Mouse (Mus musculus) neural tube, embryonic 15.5 days (tissue): Measurements from ENCODE around the gene Tma16. TPM values are rescaled to one million over a fixed set of nuclear protein-coding genes. Genes with fewer than 3 reads are reported as not detected.

Source experiments
- ATAC-seq: fragments of 200-750 bp; cut with Nextera tagmentation; 2 replicates; pipeline ENCODE4 v1.8.0; 2017; ENCODE audit warnings: mild to moderate bottlenecking, moderate TSS enrichment, moderate library complexity; ENCODE audit not compliant: low FRiP score
- H3K27ac ChIP-seq: fragments of 300-500 bp; sonication (generic); replicated peaks from 2 replicates; pipeline ENCODE4 v1.5.1; 2015; ENCODE audit warnings: mild to moderate bottlenecking, inconsistent platforms
- H3K27me3 ChIP-seq: fragments of 300-500 bp; sonication (generic); replicated peaks from 2 replicates; pipeline ENCODE4 v1.6.1; 2015; ENCODE audit warnings: inconsistent platforms
- H3K36me3 ChIP-seq: fragments of 300-500 bp; sonication (generic); 2 replicates; pipeline ENCODE4 v1.6.1; 2015; ENCODE audit warnings: inconsistent platforms
- H3K4me1 ChIP-seq: fragments of 300-500 bp; sonication (generic); 2 replicates; pipeline ENCODE4 v1.6.1; 2015; ENCODE audit warnings: inconsistent platforms
- H3K4me2 ChIP-seq: fragments of 300-500 bp; sonication (generic); 2 replicates; pipeline ENCODE4 v1.6.1; 2015; ENCODE audit warnings: inconsistent platforms, mild to moderate bottlenecking, moderate library complexity
- H3K4me3 ChIP-seq: fragments of 300-500 bp; sonication (generic); replicated peaks from 2 replicates; pipeline ENCODE4 v1.5.1; 2015; ENCODE audit warnings: mild to moderate bottlenecking, inconsistent platforms
- H3K9ac ChIP-seq: fragments of 300-500 bp; sonication (generic); replicated peaks from 2 replicates; pipeline ENCODE4 v1.6.1; 2015; ENCODE audit warnings: mild to moderate bottlenecking, inconsistent platforms
- H3K9me3 ChIP-seq: fragments of 300-500 bp; sonication (generic); replicated peaks from 2 replicates; pipeline ENCODE4 v1.6.1; 2016; ENCODE audit warnings: inconsistent platforms
- WGBS: fragments of 180-500 bp; shearing (Covaris S2); methylation state at CpG from one replicate; pipeline ENCODE4 v1.1.7; 2015; ENCODE audit warnings: mixed read lengths; 5-methylcytosine and 5-hydroxymethylcytosine counted together
- polyA plus RNA-seq: library from polyadenylated mRNA; unstranded; fragments of >200 nt; fragmentation: Nextera tagmentation; extraction: Ambion mirVana; gene quantifications from 2 replicates; pipeline ENCODE4 v1.2.1, GENCODE M21; 2015

Tma16 gene
- polyA plus RNA-seq, 1 experiment from 2014 or later: 10.8 TPM

DNA sequence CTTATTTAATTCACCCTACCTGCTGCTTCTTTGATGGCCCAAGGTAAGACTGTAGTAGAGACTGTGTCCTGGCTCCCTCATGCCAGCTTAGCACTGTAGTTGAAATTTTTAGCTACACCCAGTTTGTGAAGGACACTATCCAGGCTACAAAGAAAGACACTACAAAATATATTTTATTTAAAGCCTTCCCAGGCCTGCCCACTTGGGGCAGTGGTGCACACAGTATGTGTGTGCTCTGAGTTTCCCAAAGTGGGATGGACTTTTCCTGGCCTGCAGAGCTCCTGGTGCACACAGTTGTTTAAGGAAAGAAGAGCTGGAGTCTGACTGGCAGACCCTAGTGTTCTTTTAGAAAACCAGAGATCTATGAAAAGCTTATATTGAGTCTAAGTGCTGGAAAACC is 29.3 kb downstream of the Tma16 start:
- H3K36me3 ChIP-seq: no peaks in the 10 kb centered on the region
- no peaks in the 10 kb centered on the region for H3K4me1 ChIP-seq
- no peaks in the 10 kb centered on the region for H3K9me3 ChIP-seq
- no peak overlapping the region for H3K4me3 ChIP-seq
- H3K9ac ChIP-seq: no peak overlapping the region
- no peaks in the 10 kb centered on the region for H3K27me3 ChIP-seq
- no peak overlapping the region for H3K27ac ChIP-seq
- ATAC-seq: no peak
- H3K4me2 ChIP-seq: no peak overlapping the region

DNA sequence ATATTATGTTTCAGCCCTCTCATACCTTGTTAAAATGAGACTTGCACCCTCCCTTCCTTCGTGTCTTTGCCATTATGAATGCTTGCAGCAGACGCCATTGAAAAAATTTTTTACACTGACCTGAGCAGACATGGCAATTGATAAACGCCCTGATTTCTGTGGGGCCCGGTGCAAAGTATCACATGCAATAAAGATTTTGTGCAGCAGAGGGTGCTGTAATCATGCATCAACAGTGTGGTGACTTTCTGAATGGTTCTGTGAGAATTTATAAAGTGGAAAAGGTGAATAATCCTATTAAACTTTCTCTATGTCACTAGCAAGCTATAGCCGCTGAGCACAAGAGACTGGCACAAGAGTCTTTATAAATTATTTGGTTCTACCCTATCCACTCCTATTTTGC is 35.6 kb downstream of the Tma16 start:
- ATAC-seq: no peak
- H3K4me1 ChIP-seq: no peaks in the 10 kb centered on the region
- no peak overlapping the region for H3K9ac ChIP-seq
- no peak overlapping the region for H3K4me3 ChIP-seq
- no peak overlapping the region for H3K4me2 ChIP-seq
- no peaks in the 10 kb centered on the region for H3K36me3 ChIP-seq
- H3K27me3 ChIP-seq: no peaks in the 10 kb centered on the region
- H3K9me3 ChIP-seq: no peaks in the 10 kb centered on the region
- no peak overlapping the region for H3K27ac ChIP-seq
- 30% methylated on average over 5 of the region's 5 CpGs for WGBS

DNA sequence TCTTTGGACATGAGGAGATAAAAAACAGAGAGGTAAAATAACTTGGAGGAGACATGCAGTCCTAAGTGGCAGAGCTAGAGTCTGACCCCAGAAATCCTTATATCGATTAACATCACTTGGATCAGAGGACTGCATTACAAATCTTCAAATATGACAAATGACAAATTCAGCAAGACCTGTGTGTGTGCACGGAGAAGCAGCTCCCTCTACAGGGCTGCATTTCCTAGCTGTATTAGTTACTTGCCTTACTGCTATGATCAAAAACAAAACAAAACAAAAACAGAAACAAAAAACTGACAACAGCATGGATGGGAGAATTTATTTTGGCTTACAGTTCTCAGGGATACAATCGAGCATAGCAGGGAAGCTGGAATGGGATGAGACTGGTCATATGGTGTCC is 41.0 kb downstream of the Tma16 start:
- Histone ChIP-seq H3K4me1 (no peaks in the 10 kb centered on the region), H3K36me3 (no peaks in the 10 kb centered on the region), H3K4me2 (no peak overlapping the region), H3K4me3 (no peak overlapping the region), H3K27ac (no peak overlapping the region), H3K9me3 (no peaks in the 10 kb centered on the region), H3K9ac (no peak overlapping the region), H3K27me3 (no peaks in the 10 kb centered on the region)
- 76% methylated on average over 3 of the region's 3 CpGs for WGBS
- no peak for ATAC-seq

DNA sequence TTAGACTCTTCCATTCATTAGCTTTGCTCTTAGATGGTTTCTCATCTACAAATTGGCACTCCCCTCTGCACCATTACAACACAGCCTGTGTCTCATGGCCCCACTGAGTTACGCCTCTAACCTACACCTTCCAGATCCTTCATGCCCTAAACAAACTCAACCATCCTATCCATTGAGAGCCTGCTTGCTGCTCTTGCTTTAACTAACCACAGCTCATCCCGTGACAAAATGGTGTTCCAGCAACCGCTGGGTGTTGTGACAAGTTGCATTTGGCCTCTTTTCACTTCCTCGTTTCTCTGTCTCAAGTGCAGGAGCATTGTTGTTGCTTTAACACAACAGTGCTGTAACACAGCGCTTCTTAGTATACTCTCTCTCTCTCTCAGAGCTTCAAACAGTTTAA is 42.2 kb downstream of the Tma16 start:
- no peaks in the 10 kb centered on the region for H3K27me3 ChIP-seq
- no peaks in the 10 kb centered on the region for H3K4me1 ChIP-seq
- no peaks in the 10 kb centered on the region for H3K36me3 ChIP-seq
- H3K4me2 ChIP-seq: no peak overlapping the region
- no peak for ATAC-seq
- H3K9me3 ChIP-seq: no peaks in the 10 kb centered on the region
- WGBS: 84% methylated on average over 5 of the region's 5 CpGs
- no peak overlapping the region for H3K9ac ChIP-seq
- H3K4me3 ChIP-seq: no peak overlapping the region
- H3K27ac ChIP-seq: no peak overlapping the region

DNA sequence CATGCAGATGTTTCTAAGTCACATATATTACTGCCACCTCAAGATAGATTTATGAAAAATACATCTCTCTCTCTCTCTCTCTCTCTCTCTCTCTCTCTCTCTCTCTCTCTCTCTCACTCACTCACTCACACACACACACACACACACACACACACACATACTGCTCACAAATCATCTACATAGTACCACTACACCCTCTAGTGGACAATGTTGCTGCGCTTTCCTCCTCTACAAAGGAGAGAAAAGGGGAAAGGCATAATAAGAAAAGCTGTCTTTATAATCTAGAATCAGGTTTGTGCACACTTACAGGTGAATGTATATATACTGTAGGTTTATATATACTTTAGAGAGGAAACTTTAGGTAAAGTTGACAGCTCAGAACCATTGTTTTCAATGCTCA is 43.6 kb downstream of the Tma16 start:
- no peak overlapping the region for H3K4me2 ChIP-seq
- no peaks in the 10 kb centered on the region for H3K36me3 ChIP-seq
- H3K4me1 ChIP-seq: no peaks in the 10 kb centered on the region
- ATAC-seq: no peak
- H3K27me3 ChIP-seq: no peaks in the 10 kb centered on the region
- H3K27ac ChIP-seq: no peak overlapping the region
- no peak overlapping the region for H3K4me3 ChIP-seq
- WGBS: 50% methylated on average over 1 of the region's 1 CpGs
- H3K9ac ChIP-seq: no peak overlapping the region
- no peaks in the 10 kb centered on the region for H3K9me3 ChIP-seq

DNA sequence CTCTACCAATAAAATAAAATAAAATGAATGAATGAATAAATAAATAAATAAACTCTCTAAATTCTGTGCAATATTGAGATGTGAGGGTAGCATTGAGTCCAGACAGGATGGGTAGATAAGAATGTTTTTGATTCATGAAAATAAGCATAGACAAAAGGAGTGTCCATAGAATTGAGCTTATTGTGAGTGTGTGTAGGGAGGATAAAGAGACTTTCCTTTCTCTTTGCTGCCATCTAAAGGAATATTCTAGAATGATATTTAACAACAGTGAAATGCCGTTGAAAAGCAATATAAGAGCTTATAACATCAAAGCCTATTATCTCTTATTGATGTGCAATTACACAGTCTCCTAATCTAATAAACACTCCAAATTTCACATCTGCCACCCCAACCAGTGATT is 45.2 kb downstream of the Tma16 start:
- H3K9me3 ChIP-seq: no peaks in the 10 kb centered on the region
- no peak overlapping the region for H3K4me2 ChIP-seq
- H3K9ac ChIP-seq: no peak overlapping the region
- H3K27ac ChIP-seq: no peak overlapping the region
- no peaks in the 10 kb centered on the region for H3K27me3 ChIP-seq
- H3K4me1 ChIP-seq: no peaks in the 10 kb centered on the region
- no peaks in the 10 kb centered on the region for H3K36me3 ChIP-seq
- no peak overlapping the region for H3K4me3 ChIP-seq
- WGBS: 3% methylated on average over 1 of the region's 1 CpGs
- peak; percentile 79 for ATAC-seq

DNA sequence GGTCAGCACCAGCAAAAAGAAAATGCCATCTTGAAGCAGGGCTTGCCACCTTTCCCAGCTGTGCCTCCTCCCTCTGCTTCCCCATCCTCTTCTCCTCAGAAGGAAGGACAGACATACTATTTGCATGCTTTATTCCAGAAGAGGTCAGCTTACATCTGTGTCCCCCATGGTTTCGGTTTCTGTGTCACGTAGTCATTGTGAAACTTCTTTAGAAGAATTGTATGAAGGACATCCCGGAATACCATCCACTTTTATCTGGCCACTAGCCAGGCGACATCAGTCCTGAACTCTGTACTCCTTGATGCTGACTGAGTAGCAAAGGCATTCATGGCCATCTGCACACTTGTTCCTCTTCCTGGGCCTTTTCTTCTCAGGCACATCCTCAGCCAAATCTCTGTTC is 47.9 kb downstream of the Tma16 start:
- ATAC-seq: no peak
- Histone ChIP-seq H3K9ac (no peak overlapping the region), H3K27me3 (no peaks in the 10 kb centered on the region), H3K9me3 (no peaks in the 10 kb centered on the region), H3K36me3 (no peaks in the 10 kb centered on the region), H3K4me2 (no peak overlapping the region), H3K27ac (no peak overlapping the region), H3K4me1 (no peaks in the 10 kb centered on the region), H3K4me3 (no peak overlapping the region)
- WGBS: 87% methylated on average over 4 of the region's 4 CpGs

DNA sequence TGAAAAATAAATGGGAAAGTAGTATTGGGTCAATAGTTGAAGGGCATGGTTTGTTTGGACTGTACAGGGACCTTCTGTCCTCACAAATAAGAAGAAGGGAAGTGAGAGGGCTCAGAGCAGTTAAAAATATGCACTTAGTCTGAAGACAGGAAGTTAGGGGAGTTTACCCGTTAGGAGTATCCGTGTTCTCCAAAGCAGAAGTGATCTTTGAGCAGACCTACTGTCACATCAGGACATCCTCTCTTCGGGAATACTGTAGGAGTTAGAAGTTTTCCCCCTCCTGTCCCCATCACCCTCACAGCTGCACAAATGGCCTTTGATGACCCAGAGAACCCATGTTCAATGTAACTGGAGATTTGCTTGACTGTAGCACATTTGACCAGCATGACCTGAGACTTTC is 48.4 kb downstream of the Tma16 start:
- H3K4me1 ChIP-seq: no peaks in the 10 kb centered on the region
- H3K9me3 ChIP-seq: no peaks in the 10 kb centered on the region
- H3K9ac ChIP-seq: no peak overlapping the region
- no peak overlapping the region for H3K4me2 ChIP-seq
- no peak for ATAC-seq
- no peaks in the 10 kb centered on the region for H3K27me3 ChIP-seq
- 78% methylated on average over 3 of the region's 3 CpGs for WGBS
- no peaks in the 10 kb centered on the region for H3K36me3 ChIP-seq
- H3K4me3 ChIP-seq: no peak overlapping the region
- H3K27ac ChIP-seq: no peak overlapping the region

DNA sequence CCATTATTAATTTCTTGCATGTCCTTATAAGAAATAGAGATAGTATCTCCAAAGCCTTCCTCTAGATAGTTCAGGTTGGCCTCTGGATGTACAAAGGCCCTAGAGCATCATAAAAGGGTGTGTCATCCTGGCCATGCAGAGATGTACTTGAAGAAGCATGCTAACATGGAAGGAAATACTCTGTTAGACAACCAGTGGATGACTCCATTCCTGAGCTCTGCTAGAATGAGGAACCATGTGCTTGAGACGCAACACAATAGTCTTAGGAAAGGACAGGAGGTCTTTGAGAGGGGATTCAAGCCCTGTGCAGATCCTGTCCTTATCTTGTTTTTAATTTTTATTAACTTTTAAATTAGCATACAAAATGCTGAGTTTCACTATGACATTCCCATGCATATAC is 49.5 kb downstream of the Tma16 start:
- Histone ChIP-seq H3K4me2 (no peak overlapping the region), H3K4me3 (no peak overlapping the region), H3K9me3 (no peaks in the 10 kb centered on the region), H3K4me1 (no peaks in the 10 kb centered on the region), H3K27me3 (no peaks in the 10 kb centered on the region), H3K27ac (no peak overlapping the region), H3K36me3 (no peaks in the 10 kb centered on the region), H3K9ac (no peak overlapping the region)
- ATAC-seq: no peak
- 95% methylated on average over 1 of the region's 1 CpGs for WGBS

DNA sequence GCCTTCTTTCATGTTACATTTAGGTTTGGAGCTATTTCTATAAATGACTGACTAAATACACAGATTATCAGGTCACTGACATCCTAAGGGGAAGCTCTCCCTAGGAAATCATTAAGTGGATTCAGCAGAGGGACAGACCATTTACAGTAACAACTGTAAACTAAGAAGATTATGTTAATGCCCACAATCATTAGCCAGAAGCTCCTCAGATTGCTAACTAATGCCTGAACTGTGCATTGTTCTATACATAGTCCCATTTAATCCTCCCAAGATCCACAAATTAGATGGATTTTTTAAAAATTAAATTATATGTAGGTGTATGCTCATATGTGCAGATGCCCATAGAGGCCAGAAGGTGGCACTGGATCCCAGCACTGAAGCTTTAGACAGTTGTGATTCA is 52.8 kb downstream of the Tma16 start:
- ATAC-seq: no peak
- Histone ChIP-seq H3K4me3 (no peak overlapping the region), H3K9me3 (no peaks in the 10 kb centered on the region), H3K27ac (no peak overlapping the region), H3K4me1 (no peaks in the 10 kb centered on the region), H3K36me3 (no peaks in the 10 kb centered on the region), H3K27me3 (no peaks in the 10 kb centered on the region), H3K9ac (no peak overlapping the region), H3K4me2 (no peak overlapping the region)

DNA sequence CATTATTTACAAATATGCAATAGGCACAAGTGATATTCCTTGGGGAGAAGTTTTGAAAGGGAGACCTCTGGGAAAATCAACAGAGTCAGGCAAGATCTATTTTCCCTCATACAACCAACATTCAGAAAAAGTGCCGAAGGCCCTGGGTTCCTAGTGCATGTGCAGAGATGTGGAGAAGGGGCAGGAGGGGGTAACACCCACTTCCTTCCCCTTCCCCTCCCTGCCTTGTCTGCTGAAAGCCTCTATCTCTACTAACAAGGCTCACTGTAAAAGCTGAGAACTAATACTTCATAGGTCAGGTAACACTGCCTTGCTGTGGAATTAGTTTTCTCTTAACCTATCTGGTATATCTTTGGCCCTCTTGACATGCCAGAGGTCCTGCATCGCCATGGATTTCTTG is 55.7 kb downstream of the Tma16 start:
- Histone ChIP-seq H3K36me3 (no peaks in the 10 kb centered on the region), H3K4me1 (no peaks in the 10 kb centered on the region), H3K9ac (no peak overlapping the region), H3K27me3 (no peaks in the 10 kb centered on the region), H3K27ac (no peak overlapping the region), H3K4me3 (no peak overlapping the region), H3K4me2 (no peak overlapping the region), H3K9me3 (no peaks in the 10 kb centered on the region)
- WGBS: 90% methylated on average over 2 of the region's 2 CpGs
- no peak for ATAC-seq
